Mouse (Mus musculus): ENCODE measurements around the gene Edil3. TPM values are rescaled to one million over a fixed set of nuclear protein-coding genes. Genes with fewer than 3 reads are reported as not detected.

Gene Edil3
- polyA plus RNA-seq (2015; fragmentation: Nextera tagmentation; extraction: Ambion mirVana), result 46.4 and 46.9 TPM in 2 replicates

GRCm38 (mm10) chr13:88821440-88822331, at the start of gene Edil3:
Gene Edil3, plus strand, starts transcription at chr13:88821472.
- no peaks in the 10 kb centered on the region for H3K27me3 ChIP-seq
- no peaks in the 10 kb centered on the region for H3K36me3 ChIP-seq
- peaks cover 21% of the 10 kb centered on the region for H3K4me1 ChIP-seq
- H3K27ac ChIP-seq (replicated peaks), result peak within 1 kb of the TSS; percentile 84
- H3K9ac ChIP-seq (replicated peaks), result peak within 1 kb of the TSS; percentile 91
- peak within 1 kb of the TSS; percentile 94 for H3K4me2 ChIP-seq (replicated peaks)
- no peaks in the 10 kb centered on the region for H3K9me3 ChIP-seq
- under 1% methylated on average over 58 of the region's 60 CpGs for WGBS
- peak; percentile 81 for ATAC-seq (replicated peaks)
- H3K4me3 ChIP-seq, result peak within 1 kb of the TSS; percentile 83

GRCm38 (mm10) chr13:88799186-88799585, 22.1 kb upstream of the Edil3 start:
- Histone ChIP-seq H3K27me3 (no peaks in the 10 kb centered on the region), H3K9ac (replicated peaks) (no peak overlapping the region), H3K27ac (replicated peaks) (no peak overlapping the region), H3K36me3 (no peaks in the 10 kb centered on the region), H3K4me2 (replicated peaks) (no peak overlapping the region), H3K9me3 (no peaks in the 10 kb centered on the region), H3K4me1 (no peaks in the 10 kb centered on the region), H3K4me3 (no peak overlapping the region)
- WGBS, result 82% methylated on average over 1 of the region's 1 CpGs
- no peak for ATAC-seq (replicated peaks)

- WGBS, result 80% methylated on average over 1 of the region's 1 CpGs
- ATAC-seq (replicated peaks), result no peak
- no peaks in the 10 kb centered on the region for H3K36me3 ChIP-seq
Observed at GRCm38 (mm10) chr13:88801006-88801405, 20.3 kb upstream of the Edil3 start.

GRCm38 (mm10) chr13:88805838-88806237, 15.4 kb upstream of the Edil3 start:
- H3K9me3 ChIP-seq, result no peaks in the 10 kb centered on the region
- no peak overlapping the region for H3K9ac ChIP-seq (replicated peaks)
- H3K4me3 ChIP-seq, result no peak overlapping the region
- ATAC-seq (replicated peaks), result no peak
- no peak overlapping the region for H3K27ac ChIP-seq (replicated peaks)
- 82% methylated on average over 1 of the region's 1 CpGs for WGBS
- H3K36me3 ChIP-seq, result no peaks in the 10 kb centered on the region
- no peaks in the 10 kb centered on the region for H3K4me1 ChIP-seq
- no peaks in the 10 kb centered on the region for H3K27me3 ChIP-seq
- no peak overlapping the region for H3K4me2 ChIP-seq (replicated peaks)

More at GRCm38 (mm10) chr13:88801006-88801405, 20.3 kb upstream of the Edil3 start:
- no peak overlapping the region for H3K27ac ChIP-seq (replicated peaks)
- H3K9ac ChIP-seq (replicated peaks), result no peak overlapping the region
- no peak overlapping the region for H3K4me3 ChIP-seq
- H3K9me3 ChIP-seq, result no peaks in the 10 kb centered on the region
- H3K27me3 ChIP-seq, result no peaks in the 10 kb centered on the region
- H3K4me2 ChIP-seq (replicated peaks), result no peak overlapping the region
- H3K4me1 ChIP-seq, result no peaks in the 10 kb centered on the region

- H3K9ac ChIP-seq (replicated peaks), result no peak overlapping the region
- 95% methylated on average over 3 of the region's 3 CpGs for WGBS
Observed at GRCm38 (mm10) chr13:88806269-88806668, 15.0 kb upstream of the Edil3 start.

GRCm38 (mm10) chr13:88810097-88810496, 11.2 kb upstream of the Edil3 start:
- H3K4me2 ChIP-seq (replicated peaks), result no peak overlapping the region
- no peaks in the 10 kb centered on the region for H3K9me3 ChIP-seq
- WGBS, result 80% methylated on average over 1 of the region's 1 CpGs
- no peaks in the 10 kb centered on the region for H3K27me3 ChIP-seq
- no peaks in the 10 kb centered on the region for H3K36me3 ChIP-seq
- no peak overlapping the region for H3K27ac ChIP-seq (replicated peaks)
- H3K4me1 ChIP-seq, result no peaks in the 10 kb centered on the region
- no peak overlapping the region for H3K9ac ChIP-seq (replicated peaks)
- no peak overlapping the region for H3K4me3 ChIP-seq
- ATAC-seq (replicated peaks), result no peak

More at GRCm38 (mm10) chr13:88806269-88806668, 15.0 kb upstream of the Edil3 start:
- no peak for ATAC-seq (replicated peaks)
- H3K27ac ChIP-seq (replicated peaks), result no peak overlapping the region
- H3K36me3 ChIP-seq, result no peaks in the 10 kb centered on the region
- H3K27me3 ChIP-seq, result no peaks in the 10 kb centered on the region
- no peaks in the 10 kb centered on the region for H3K4me1 ChIP-seq
- H3K9me3 ChIP-seq, result no peaks in the 10 kb centered on the region
- no peak overlapping the region for H3K4me2 ChIP-seq (replicated peaks)
- H3K4me3 ChIP-seq, result no peak overlapping the region

- WGBS, result 24% methylated on average over 5 of the region's 5 CpGs
- Histone ChIP-seq H3K9ac (replicated peaks) (no peak overlapping the region), H3K27me3 (no peaks in the 10 kb centered on the region), H3K9me3 (no peaks in the 10 kb centered on the region), H3K36me3 (no peaks in the 10 kb centered on the region), H3K4me1 (peaks cover 21% of the 10 kb centered on the region), H3K27ac (replicated peaks) (no peak overlapping the region), H3K4me2 (replicated peaks) (peak overlapping the region; percentile 94), H3K4me3 (peak overlapping the region; percentile 83)
- no peak for ATAC-seq (replicated peaks)
Observed at GRCm38 (mm10) chr13:88820686-88821308, 475 bp upstream of the Edil3 start.

GRCm38 (mm10) chr13:88822332-88822895, 1.1 kb downstream of the Edil3 start:
- Histone ChIP-seq H3K4me2 (replicated peaks) (peak overlapping the region; percentile 94), H3K9me3 (no peaks in the 10 kb centered on the region), H3K4me1 (peaks cover 21% of the 10 kb centered on the region), H3K27ac (replicated peaks) (peak overlapping the region; percentile 84), H3K9ac (replicated peaks) (peak overlapping the region; percentile 91), H3K27me3 (no peaks in the 10 kb centered on the region), H3K4me3 (peak overlapping the region; percentile 83), H3K36me3 (no peaks in the 10 kb centered on the region)
- WGBS, result 6% methylated on average over 10 of the region's 10 CpGs
- ATAC-seq (replicated peaks), result no peak

- WGBS, result 14% methylated on average over 10 of the region's 10 CpGs
- H3K4me3 ChIP-seq, result peak overlapping the region; percentile 83
- H3K9ac ChIP-seq (replicated peaks), result peak overlapping the region; percentile 91
- peak overlapping the region; percentile 94 for H3K4me2 ChIP-seq (replicated peaks)
- H3K36me3 ChIP-seq, result no peaks in the 10 kb centered on the region
- no peaks in the 10 kb centered on the region for H3K27me3 ChIP-seq
- peak overlapping the region; percentile 84 for H3K27ac ChIP-seq (replicated peaks)
- peak; percentile 20 for ATAC-seq (replicated peaks)
- H3K4me1 ChIP-seq, result peaks cover 21% of the 10 kb centered on the region
- H3K9me3 ChIP-seq, result no peaks in the 10 kb centered on the region
Observed at GRCm38 (mm10) chr13:88822976-88823521, 1.8 kb downstream of the Edil3 start.

- Histone ChIP-seq H3K27me3 (no peaks in the 10 kb centered on the region), H3K27ac (replicated peaks) (peak overlapping the region; percentile 84), H3K4me1 (peaks cover 21% of the 10 kb centered on the region), H3K9me3 (no peaks in the 10 kb centered on the region), H3K4me3 (peak overlapping the region; percentile 83), H3K36me3 (no peaks in the 10 kb centered on the region), H3K4me2 (replicated peaks) (peak overlapping the region; percentile 94), H3K9ac (replicated peaks) (peak overlapping the region; percentile 91)
- ATAC-seq (replicated peaks), result peak; percentile 73
- WGBS, result under 1% methylated on average over 25 of the region's 25 CpGs
Observed at GRCm38 (mm10) chr13:88823522-88824419, 2.5 kb downstream of the Edil3 start.

GRCm38 (mm10) chr13:88824441-88824840, 3.2 kb downstream of the Edil3 start:
- Histone ChIP-seq H3K27ac (replicated peaks) (peak overlapping the region; percentile 84; the same call in 1 of the 2 replicates), H3K4me2 (replicated peaks) (peak overlapping the region; percentile 94)
- 7% methylated on average over 4 of the region's 4 CpGs for WGBS

More at GRCm38 (mm10) chr13:88824441-88824840, 3.2 kb downstream of the Edil3 start:
- Histone ChIP-seq H3K9ac (replicated peaks) (peak overlapping the region; percentile 91; the same call in 1 of the 2 replicates), H3K27me3 (no peaks in the 10 kb centered on the region), H3K9me3 (no peaks in the 10 kb centered on the region), H3K4me1 (peaks cover 21% of the 10 kb centered on the region), H3K36me3 (no peaks in the 10 kb centered on the region), H3K4me3 (peak overlapping the region; percentile 83)
- no peak for ATAC-seq (replicated peaks)
